Mouse (Mus musculus) ES-Bruce4 (cell line): ENCODE measurements around the gene Wnt2b. TPM values are rescaled to one million over a fixed set of nuclear protein-coding genes. Genes with fewer than 3 reads are reported as not detected.

Source experiments
- H3K27ac ChIP-seq: 2 replicates; pipeline ENCODE4 v1.5.1; 2012; ENCODE audit warnings: low read length, inconsistent platforms; ENCODE audit not compliant: insufficient read depth
- H3K27me3 ChIP-seq: 2 replicates; pipeline ENCODE4 v1.6.1; 2012; ENCODE audit warnings: mild to moderate bottlenecking, low read length, inconsistent platforms; ENCODE audit not compliant: control insufficient read depth, poor library complexity, insufficient read depth, severe bottlenecking
- H3K36me3 ChIP-seq: 2 replicates; pipeline ENCODE4 v1.6.1; 2012; ENCODE audit warnings: inconsistent platforms, mild to moderate bottlenecking, low read length, moderate library complexity; ENCODE audit not compliant: control insufficient read depth, poor library complexity, insufficient read depth, severe bottlenecking
- H3K4me1 ChIP-seq: one replicate; pipeline ENCODE4 v1.8.1; 2011; ENCODE audit warnings: low read length; ENCODE audit not compliant: control insufficient read depth, insufficient read depth
- H3K4me3 ChIP-seq: 2 replicates; pipeline ENCODE4 v1.5.1; 2011; ENCODE audit warnings: low read depth, mild to moderate bottlenecking, low read length
- H3K9ac ChIP-seq: 2 replicates; pipeline ENCODE4 v1.6.1; 2012; ENCODE audit warnings: low read depth, mild to moderate bottlenecking, inconsistent platforms; ENCODE audit not compliant: poor library complexity, severe bottlenecking
- H3K9me3 ChIP-seq: replicated peaks from 2 replicates; pipeline ENCODE4 v1.6.1; 2012; ENCODE audit warnings: mild to moderate bottlenecking, low read length, inconsistent platforms; ENCODE audit not compliant: control insufficient read depth, poor library complexity, insufficient read depth, severe bottlenecking
- CTCF ChIP-seq: IDR thresholded peaks from one replicate; pipeline ENCODE4 v1.8.1; 2011; ENCODE audit warnings: low read depth, low read length
- EP300 ChIP-seq: IDR thresholded peaks from 2 replicates; pipeline ENCODE4 v1.6.1; 2011; ENCODE audit warnings: low read depth, low read length; ENCODE audit not compliant: insufficient read depth
- POLR2A ChIP-seq: IDR thresholded peaks from one replicate; pipeline ENCODE4 v1.8.1; 2011; ENCODE audit warnings: low read length; ENCODE audit not compliant: insufficient read depth
- polyA plus RNA-seq: library from polyadenylated mRNA; stranded (reverse); fragments of >200 nt; gene quantifications from 2 replicates; pipeline ENCODE4 v1.2.4, GENCODE M21; 2011; ENCODE audit warnings: low read depth; ENCODE audit not compliant: missing spikeins, insufficient read depth, insufficient read length

The Wnt2b gene
- polyA plus RNA-seq, 1 experiment = 1.8 TPM

DNA sequence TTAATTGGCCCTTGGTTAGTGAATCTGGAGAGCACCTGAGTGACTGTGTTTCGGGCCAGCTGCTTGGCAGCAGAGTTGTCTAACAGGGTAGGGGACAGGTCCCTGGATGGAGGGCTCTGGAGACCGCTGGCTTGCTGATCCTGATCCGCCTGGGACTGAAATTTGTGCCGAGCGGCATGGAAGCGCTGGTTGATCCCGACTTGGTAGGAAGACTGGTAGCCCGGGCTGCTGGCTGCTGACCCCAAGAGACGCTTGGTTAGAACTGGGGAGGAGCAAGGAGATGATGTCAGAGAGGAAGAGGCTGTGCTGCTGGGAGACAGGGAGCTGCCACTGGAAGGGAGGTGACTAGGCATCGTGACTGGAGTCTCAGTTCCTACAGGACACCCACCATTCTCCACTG, 43.3 kb upstream of the Wnt2b start:
- H3K27me3 ChIP-seq = no peaks in the 10 kb centered on the region
- no peak overlapping the region for H3K4me3 ChIP-seq
- no peaks in the 10 kb centered on the region for H3K9me3 ChIP-seq
- H3K27ac ChIP-seq = no peak overlapping the region
- H3K36me3 ChIP-seq = peaks cover 10% of the 10 kb centered on the region
- H3K9ac ChIP-seq = no peak overlapping the region
- TF ChIP-seq EP300 (no peak), CTCF (no peak), POLR2A (no peak)
- no peaks in the 10 kb centered on the region for H3K4me1 ChIP-seq

DNA sequence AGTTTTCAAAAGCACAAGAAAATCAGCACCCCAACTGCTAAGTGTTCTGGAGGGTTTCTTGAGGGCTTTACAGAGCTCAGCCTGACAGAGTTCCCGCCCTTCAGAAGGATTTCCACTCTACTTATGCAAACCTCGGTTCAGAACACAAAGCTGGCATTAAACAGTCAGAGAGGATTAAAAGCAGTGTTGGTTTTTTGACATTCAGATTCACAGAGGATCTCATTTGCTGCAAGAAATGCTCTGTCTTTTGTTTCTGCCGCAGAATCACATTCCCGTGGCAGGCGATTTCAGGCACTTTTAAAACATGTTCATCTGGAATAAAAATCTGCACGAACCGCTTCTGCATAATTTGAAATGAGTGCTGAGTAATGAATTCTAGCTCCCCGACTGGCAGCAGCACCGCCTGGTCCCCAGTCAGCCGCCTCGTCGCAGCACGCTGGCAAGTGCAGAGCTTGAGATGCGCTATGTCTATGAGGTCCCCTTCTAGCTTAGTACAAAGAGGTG, 42.3 kb upstream of the Wnt2b start:
- no peaks in the 10 kb centered on the region for H3K27me3 ChIP-seq
- TF ChIP-seq CTCF (no peak), POLR2A (no peak)
- H3K9ac ChIP-seq = no peak overlapping the region
- H3K4me1 ChIP-seq = no peaks in the 10 kb centered on the region
- H3K9me3 ChIP-seq = no peaks in the 10 kb centered on the region
- H3K36me3 ChIP-seq = peaks cover 10% of the 10 kb centered on the region
- no peak overlapping the region for H3K4me3 ChIP-seq
- H3K27ac ChIP-seq = no peak overlapping the region

DNA sequence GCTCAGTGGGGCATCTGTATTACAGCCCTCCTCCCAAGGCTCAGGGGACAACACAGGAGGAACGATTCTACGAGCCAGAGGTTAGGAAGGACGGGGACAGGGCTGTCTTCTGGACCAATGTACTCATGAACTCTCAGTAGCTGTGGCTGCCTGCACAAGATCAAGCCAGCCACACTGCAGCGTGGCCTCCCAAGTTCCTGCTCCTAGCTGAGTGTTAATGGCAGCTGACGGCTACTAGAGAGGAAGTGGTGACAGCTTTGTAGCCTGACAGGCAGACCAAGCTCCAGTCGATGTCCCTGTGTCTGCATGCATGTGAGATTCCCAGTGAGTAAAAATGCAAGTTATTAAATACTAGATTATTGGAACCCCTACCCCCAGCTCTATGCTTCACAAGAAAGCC, 39.7 kb upstream of the Wnt2b start:
- H3K9ac ChIP-seq = no peak overlapping the region
- H3K4me1 ChIP-seq = no peaks in the 10 kb centered on the region
- H3K27me3 ChIP-seq = no peaks in the 10 kb centered on the region
- H3K4me3 ChIP-seq = no peak overlapping the region
- H3K9me3 ChIP-seq = no peaks in the 10 kb centered on the region
- TF ChIP-seq POLR2A (no peak), EP300 (no peak), CTCF (no peak)
- no peak overlapping the region for H3K27ac ChIP-seq
- H3K36me3 ChIP-seq = peaks cover 7% of the 10 kb centered on the region

DNA sequence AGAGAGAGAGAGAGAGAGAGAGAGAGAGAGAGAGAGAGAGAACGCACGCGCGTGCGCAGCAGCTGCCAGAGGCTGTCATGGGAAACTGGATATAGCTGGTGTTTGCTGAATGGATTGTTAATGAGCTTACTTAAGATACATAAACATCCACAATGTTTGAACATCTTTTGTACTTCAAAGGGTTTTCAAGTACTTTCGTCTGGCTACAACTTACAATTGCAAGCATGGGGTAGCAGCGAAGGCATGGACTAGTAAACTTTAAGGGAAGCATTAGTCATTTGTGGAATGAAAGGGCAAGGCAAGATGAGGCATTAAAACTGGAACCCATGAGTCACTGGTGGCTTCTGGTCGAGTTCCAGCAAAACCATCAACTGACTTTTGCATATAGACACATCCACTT, 38.8 kb upstream of the Wnt2b start:
- no peak for TF ChIP-seq CTCF
- TF ChIP-seq POLR2A = no peak
- no peak for TF ChIP-seq EP300
- Histone ChIP-seq H3K27ac (no peak overlapping the region), H3K4me1 (no peaks in the 10 kb centered on the region), H3K9me3 (no peaks in the 10 kb centered on the region), H3K27me3 (no peaks in the 10 kb centered on the region), H3K36me3 (peaks cover 7% of the 10 kb centered on the region; the same call in 1 of the 2 replicates), H3K4me3 (no peak overlapping the region), H3K9ac (no peak overlapping the region)

DNA sequence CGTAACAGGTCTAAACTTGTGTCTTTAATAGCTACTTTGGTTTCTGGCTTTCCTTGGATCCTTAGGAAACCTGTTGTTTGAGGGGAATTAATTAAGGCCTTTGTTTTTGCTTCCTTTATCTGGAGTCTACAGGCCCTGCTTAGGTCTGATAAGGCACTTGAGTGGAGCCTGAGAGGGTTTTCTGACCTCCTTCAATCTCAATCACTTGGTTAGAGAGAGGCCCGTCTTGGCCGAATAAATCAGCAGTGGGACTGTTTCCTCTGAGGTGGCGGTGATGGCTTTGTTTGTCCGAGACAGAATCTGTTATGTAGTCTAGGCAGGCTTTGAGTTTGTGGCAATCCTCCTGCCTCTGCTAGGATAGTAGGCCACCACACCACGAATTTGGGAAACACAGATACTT, 35.8 kb upstream of the Wnt2b start:
- TF ChIP-seq POLR2A = no peak
- no peak for TF ChIP-seq CTCF
- TF ChIP-seq EP300 = no peak
- Histone ChIP-seq H3K9ac (no peak overlapping the region), H3K4me3 (no peak overlapping the region), H3K9me3 (no peaks in the 10 kb centered on the region), H3K27me3 (no peaks in the 10 kb centered on the region), H3K27ac (no peak overlapping the region), H3K4me1 (no peaks in the 10 kb centered on the region), H3K36me3 (no peaks in the 10 kb centered on the region)

DNA sequence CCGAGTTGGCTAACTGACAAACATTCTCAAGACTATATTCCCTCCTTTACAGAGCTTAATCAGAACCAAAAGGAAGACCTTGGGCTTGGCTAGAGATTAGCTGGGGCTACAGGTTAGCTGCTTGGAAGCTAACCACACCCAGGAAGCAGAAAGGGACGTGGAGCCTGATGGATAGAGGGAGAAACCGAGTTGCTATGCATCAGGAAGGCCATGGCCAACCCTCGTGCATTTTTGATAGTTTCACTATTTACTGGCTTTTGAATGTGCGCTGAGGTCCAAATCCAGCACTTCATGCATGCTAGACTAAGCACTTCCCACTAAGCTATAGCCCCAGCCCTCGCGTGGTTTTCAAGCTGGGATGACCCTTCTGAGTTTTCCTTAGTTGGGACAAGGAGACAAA, 34.0 kb upstream of the Wnt2b start:
- Histone ChIP-seq H3K4me1 (no peaks in the 10 kb centered on the region), H3K9me3 (no peaks in the 10 kb centered on the region), H3K9ac (no peak overlapping the region), H3K27me3 (no peaks in the 10 kb centered on the region), H3K36me3 (no peaks in the 10 kb centered on the region), H3K27ac (no peak overlapping the region), H3K4me3 (no peak overlapping the region)
- TF ChIP-seq POLR2A (no peak), EP300 (no peak), CTCF (no peak)
